Mouse (Mus musculus) monocyte, adult 5-6 weeks (primary cell): ENCODE data around the gene Tln1. TPM values are rescaled to one million over a fixed set of nuclear protein-coding genes. Genes with fewer than 3 reads are reported as not detected.
"Not testable (repeated sequence)": the region's sequence is repeated elsewhere in the genome, so short reads cannot be mapped to it uniquely, and the experiment has no call there.

Experiments
- ATAC-seq: fragments of 153-309, 156-312 bp; replicated peaks from 2 replicates; pipeline ENCODE4 v1.8.0; 2017; ENCODE audit warnings: mild to moderate bottlenecking; ENCODE audit not compliant: low TSS enrichment, insufficient number of reproducible peaks, severe bottlenecking, poor library complexity, low FRiP score
- total RNA-seq: library from RNA; stranded (forward); fragments of 200-1000, 200-491, 200-594 nt; gene quantifications from 3 replicates; pipeline ENCODE4 v1.2.3, GENCODE M21; 2017

Tln1 gene
- 816 to 935 TPM (median 878 TPM) in 3 replicates for total RNA-seq

DNA sequence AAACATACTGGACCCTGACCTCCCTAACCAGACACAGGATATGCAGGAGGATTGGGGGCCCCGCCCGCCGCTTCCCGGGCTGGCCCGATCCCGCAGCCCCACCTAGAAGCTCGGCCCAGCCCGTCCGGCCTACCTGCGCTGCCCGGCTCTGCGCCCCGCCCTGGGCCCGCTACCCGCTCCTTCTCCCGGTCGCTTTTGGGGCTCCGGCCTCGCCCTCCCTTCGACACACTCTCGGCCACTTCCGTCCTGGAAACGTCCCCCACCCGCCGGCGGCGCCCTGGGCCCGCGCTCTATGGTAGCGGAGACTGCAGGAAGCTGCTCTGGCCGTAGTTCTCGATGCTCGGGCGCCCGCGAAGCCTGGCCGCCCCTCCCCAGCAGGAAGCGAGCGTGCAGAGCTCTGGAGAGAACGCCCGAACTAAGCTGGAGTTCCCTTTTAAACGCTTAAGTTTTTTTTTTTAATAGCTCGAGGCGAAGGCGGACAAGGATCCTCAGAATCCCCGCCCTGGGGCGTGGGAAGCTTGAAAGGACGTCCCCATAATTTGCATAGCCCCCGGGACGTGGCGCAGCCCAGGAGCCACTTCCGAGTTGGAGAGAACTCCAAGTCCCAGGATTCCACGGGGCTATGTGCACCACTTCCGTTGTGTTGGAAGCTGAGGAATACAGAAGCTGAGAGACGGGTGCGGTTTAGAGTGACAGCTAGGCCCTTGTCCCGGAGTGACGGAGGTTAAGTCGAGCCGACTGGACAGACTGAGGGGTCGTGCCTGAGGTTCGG lies at the start of gene Tln1, which contains the start of gene Creb3:
TSS of gene Tln1 (minus strand) at position 695 of the 772 bp plus-strand sequence.
TSS of gene Creb3 (plus strand) at position 336 of the 772 bp plus-strand sequence.
- peak; percentile 66 for ATAC-seq

DNA sequence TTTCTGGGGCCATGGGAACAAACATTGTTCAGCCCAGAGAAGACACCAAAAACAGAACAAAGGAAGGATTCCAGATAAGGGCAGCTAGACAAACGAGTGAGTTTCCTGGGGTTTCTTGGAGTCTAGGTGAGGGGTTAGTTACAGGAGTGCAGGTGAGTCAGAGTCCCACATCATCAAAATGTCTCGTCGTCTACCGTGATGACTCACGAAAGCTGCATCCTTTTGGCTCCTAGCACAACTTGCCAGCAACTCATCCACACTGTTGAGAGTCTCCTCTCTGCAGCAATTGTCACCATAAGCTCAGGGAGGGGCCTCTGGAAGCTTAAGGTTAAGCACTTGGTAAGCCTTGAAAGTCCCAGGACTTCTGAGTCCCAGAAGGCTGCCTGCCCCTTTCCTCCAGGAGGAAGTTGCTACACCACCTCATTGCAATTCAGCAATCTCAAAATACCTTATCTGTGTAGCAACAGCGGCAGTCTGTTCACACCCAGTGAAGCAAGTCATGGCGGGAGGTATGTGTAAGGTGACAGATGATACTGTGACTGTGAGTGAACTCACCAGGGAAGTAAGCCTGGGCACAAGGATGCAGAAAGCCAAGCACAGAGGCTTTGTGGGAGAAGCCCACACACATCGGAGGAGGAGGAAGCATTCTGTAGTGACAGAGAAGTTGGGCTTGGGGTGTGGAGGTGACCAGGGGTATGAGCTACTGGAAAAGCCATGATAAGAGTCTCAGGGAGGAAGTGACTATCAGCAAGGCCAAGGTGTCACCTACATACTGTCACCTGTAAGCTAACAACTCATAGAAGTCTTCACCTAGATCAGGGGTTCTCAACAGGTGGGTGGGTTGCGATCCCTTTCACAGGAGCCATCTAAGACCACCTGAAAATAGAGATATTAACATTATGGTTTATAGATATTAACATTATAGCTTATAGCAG lies 42.5 kb upstream of the Tln1 start:
- no peak for ATAC-seq

DNA sequence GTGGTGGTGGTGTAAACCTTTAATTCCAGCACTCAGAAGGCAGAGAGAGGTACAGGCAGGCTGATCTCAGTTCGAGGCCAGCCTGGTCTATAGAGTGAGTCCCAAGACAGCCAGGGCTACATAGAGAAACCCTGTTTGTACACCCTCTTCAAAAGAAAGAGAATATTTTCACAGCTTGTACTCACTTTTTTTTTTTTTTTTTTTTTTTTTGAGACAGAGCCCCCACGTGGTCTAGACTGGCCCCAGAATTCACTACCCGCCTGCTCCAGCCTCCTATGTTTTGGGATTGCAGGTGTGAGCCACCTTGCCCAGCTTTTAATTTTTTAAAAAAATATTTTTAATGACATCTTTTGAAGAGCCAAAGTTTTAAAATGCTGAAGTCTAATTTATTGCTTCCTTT lies 41.6 kb upstream of the Tln1 start:
- no peak for ATAC-seq

DNA sequence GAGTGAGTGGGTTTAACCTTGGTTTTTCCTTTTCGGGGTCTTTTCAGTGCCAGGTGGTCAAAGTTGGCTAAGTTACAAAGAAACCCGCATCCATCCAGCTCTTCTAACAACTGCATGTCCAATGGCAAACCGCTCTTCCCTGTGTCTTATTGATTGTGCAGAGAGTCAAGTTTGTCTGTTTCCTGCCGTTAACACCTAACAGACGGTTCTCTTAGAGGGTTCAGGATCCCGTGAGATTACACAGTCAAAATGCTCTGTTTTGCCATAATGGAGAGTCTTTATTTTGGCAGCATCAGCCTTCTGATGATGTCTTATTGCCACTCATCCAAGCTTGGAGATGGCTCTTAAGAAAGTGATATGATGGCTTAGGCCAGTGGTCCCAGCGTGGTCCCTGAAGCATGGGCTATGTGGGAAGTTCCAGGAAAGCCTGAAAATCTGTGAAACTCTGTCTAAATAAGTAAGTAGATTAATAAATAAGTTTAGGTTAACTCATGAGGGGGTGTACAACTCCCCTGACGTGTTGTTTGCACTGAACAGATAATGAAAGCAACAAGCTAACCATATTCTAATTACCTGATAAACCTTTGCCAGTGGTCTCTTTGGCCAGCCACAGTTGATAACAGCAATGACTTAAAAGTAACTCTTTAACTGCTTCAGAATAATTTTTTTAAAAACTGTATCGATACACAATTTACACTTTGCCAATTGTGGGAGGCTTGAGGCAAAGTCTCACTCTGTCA lies 37.9 kb upstream of the Tln1 start:
- no peak for ATAC-seq

DNA sequence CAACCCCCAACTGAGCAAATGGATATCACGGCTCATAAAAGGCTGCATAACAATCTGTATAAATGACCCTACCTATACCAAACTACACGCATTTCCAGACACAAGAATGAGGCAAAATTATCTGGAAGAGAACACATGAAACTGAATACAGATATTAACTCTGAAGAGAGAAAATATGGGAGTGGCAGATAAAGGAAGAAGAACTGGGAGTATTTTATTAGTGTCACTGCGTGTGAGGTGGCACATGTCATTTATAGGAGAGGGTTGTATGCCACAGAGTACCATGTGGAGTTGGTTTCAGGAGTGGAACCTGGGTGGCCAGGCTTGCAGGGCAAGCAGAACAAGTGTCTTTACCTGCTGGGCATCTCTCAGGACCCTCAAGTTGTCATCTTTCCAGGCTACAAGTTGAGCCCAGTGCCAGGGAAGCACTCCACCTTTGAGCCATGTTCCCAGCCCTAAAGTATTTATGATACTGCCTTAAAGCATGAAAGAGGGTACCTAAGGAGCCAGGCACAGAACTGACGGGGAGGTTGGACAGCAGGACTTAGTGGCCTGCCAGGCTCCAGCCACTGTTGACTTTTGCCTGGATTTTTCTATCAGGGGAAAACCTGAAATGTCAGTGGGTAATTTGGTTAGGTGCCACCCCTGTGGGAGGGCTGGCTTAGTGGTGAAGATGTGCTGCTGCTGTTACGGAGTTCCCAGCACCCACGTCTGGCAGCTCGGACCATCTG lies 36.3 kb upstream of the Tln1 start:
- no peak for ATAC-seq

DNA sequence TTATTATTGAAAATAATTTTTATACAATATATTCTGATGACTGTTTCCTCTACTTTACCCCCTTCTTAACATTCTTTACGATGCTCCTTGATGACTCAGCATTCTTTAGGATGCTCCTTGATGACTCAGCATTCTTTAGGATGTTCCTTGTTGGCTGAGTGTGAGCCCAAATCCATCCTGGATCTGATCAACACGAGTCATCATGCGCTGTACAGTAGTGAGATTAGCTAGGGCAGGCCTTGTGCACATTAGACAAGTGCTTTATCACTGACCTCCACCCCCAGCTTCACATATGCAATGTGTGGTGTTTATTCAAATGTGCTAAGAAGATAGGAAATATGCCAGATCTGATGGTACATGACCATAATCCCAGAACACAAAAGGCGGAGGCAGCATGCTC lies 35.7 kb upstream of the Tln1 start:
- no peak for ATAC-seq

DNA sequence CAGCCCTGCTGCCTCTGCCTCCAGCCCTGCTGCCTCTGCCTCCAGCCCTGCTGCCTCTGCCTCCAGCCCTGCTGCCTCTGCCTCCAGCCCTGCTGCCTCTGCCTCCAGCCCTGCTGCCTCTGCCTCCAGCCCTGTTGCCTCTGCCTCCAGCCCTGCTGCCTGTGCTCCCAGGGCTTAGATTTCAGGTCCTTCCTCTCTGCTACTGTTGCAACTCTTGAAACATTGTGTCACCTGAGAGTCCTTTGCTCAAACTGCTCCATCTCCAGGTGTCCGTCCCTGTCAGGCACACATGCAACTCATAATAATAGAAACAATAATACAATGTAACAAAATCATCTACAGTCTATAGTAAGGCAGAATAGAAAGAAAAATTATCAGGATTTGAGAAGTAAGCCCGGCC lies 34.1 kb upstream of the Tln1 start:
- not testable (repeated sequence) for ATAC-seq

DNA sequence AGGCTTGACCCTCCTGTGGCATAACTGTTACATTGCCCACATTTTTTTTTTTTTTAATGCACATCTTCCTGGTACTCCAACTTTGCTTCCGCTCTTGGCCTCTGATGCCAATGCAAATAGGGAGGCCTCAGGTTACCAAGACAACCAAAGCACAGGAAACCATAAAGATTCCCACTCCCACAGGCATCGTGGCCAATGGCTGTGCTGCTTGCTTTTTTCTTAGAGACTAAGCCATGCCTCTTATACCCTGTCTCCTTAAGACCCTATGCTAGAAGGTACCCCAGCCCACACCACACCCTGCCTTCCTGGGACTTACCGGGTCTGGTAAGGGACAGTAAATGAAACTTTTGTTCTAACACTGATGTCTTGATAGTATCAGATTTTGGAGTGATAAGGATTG lies 31.0 kb upstream of the Tln1 start:
- ATAC-seq: no peak

DNA sequence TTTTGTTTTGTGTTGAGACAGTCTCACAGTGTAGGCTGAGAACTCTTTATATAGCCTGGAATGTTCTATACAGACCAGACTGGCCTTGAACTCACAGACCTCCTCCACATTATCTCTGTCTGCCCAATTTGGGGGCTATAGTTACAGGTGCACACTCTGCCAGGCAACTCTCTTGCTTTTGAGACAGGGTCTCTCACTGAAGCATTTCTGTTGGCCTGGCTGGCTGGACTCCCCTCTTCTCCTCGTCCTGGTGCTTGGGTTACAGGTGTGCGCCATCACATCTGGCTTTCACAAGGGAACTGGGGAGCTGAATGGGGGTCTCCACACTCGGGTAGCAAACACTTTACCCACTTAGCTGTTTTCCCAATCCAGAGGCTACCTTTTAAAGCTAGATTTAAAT lies 29.5 kb upstream of the Tln1 start:
- no peak for ATAC-seq

DNA sequence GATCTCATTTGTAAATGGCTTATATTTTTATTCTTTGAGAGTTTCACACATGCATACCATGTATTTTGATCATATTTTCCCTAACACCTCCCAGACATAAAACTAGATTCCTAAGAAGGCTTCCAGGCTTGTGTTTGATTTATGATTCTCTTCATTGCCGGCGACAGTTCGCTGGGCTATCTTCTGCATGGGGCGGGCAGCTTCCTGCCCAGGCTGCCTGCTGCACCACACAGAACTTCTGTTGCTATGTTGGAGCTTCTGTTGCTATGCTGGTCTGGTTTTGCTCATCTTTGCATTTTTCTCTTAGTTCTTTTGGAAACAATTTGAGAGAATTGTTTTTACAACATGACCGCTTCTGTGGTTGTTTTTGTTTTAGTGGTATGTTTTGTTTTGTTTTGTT lies 29.1 kb upstream of the Tln1 start:
- ATAC-seq: no peak

DNA sequence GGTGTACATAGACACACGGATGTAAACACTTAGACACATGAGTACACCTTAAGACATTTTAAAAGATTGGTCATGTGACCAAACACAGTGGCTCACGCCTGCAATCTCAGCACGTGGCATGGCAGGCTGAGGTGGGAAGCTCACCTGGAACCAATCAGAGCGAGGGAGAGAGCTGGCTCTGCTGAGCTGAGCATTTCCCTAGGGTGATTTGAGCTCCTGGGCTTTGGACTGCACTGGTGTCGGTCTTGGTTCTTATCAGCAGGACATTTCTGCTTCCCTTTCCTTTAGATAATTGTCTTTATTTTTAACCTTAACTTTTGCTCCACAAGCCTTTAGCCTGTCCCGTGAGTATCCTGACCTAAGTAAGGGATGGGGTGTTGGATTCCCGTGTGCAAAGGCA lies 25.2 kb upstream of the Tln1 start:
- no peak for ATAC-seq

DNA sequence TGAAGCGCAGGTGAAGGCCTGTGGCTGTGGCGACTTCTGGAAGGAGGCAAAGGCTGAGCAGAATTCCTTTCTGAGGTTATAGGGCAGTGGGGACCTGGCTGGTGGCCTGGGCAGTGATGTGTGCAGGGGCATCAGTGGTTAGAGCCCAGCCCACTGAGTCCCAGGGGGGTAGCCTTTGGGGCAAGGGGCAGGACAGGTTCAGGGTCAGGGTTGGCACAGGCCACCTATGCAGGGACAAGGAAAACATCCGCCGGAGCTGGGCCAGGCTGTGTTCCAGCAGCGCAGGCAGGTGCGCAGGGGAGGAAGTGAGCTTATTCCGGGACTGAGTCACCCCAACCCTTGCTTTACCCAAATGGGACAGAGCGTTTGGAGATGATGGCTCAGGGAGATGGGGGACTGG lies 23.9 kb upstream of the Tln1 start:
- no peak for ATAC-seq

DNA sequence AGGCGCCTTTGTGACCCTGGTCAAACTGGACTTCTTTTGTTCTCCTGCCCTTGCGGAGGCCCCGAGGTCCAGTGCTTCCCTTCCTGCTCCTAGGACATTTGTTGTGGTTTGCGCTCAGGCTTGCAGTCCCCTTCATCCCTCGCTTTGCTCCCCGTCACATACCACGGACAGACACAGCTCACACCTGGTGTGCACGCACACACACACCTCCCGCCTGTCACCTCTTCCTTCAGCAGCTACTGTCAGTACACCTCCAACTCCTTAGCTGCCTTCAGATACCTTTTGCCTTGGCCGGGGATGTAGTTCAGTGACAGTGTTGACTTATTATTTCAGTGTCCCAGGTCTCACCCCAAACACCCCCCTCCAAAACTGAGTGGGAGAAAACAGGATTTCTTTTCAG lies 23.2 kb upstream of the Tln1 start:
- ATAC-seq: no peak

DNA sequence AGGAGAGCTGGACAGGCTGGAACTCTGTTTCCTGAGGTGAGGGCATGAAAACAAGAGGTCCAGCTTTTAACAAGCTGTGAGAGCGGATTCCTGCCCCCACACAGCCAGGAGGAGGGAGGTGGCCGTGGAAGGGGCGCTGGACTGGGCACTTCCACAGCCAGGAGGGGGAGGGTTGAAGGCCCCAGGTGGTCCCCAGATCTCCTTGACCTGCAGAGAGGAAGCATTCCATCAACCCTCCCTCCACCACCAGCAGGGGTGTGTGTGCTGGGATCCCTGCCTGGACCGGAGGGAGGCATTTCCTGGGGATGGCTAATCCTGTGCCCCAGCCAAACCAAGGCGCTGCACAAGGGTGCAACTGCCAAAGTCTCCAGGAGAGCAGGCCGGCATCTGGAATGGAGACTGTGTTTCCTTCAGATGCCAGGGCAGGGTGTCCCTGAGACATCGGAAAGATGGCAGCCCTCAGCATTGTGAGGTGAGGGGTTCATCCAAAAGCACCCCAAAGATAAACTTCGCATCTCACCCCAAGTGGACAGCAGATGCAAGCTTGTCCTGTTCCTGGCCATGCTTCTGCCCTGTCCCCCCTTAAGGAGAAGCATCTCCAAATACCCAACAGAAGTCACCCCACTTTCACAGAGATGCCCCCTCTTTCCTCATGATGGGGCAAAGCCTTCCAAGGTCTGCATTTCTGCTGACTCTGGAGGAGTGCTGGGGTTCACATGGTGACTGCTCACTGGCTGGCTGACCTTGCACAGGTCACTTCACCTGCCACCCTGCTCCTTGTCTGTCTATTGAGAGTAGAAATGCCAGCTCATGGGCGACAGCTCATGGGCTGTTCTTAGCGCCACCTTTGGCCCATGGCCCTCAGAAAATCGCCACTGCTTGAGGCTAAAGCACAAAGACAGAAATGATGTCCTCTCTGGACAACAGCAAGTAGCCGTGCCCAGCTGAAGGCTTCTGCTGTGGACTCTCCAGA lies 22.2 kb upstream of the Tln1 start, which contains the start of gene Msmp:
TSS of gene Msmp (minus strand) at position 51 of the 973 bp plus-strand sequence.
- ATAC-seq: no peak

DNA sequence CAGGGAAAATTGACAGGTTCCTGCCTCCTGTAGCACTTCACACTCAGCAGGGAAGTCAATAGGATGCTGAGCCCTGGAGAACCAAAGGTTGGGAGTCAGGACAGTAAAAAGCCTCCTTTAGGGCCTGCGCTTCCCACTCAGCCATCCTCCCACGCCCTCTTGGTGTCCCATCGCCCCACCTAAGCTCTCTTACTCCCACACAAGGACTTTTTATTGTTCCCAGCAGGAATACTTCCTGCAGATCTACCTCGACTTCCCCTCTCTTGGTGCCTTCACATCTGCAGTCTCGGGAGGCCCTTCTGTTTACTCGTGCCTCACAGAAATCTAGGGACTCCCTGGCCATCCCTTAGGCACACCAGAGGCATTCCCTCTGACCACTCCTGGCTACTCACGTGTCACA lies 20.9 kb upstream of the Tln1 start:
- no peak for ATAC-seq

DNA sequence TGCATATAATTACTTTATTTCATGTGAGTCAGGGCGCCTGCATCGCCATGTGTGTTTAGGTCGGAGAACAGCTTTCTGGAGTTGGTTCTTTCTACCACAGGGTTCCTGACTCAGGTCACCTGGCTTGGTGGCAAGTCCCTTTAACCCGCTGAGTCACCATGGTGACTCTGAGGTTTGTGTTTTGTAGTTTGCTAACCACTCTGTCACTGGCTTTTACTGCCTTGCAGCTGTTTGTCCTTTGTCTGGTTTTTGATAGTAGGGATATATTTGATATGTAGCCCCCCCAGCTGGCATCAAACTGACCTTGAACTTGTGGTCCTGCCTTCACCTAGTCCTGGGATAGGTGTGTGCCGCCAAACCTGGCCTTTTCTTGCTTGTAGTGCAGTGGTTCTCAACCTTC lies 19.8 kb upstream of the Tln1 start:
- ATAC-seq: no peak

DNA sequence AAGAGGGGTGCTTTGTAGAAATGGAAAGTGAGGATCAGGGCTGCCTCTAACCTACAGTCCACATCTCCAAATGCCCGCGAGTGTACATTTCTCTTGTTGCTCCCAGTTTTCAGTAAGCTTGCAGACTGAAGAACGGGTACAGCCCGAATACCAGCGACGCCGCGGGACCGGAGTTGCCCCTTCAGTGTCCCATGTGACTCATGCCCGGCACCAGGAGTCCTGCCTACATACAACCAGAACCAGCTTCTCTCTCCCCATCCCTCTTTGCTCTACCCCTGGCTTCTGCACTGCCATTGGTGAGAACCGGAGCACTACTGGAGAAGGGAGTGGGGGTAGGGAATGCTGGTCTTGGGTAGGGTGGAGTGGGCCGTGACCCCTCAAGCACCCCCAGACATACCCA lies 18.9 kb upstream of the Tln1 start:
- ATAC-seq: no peak
